Mouse (Mus musculus): ENCODE results near the gene Mettl26. TPM values are rescaled to one million over a fixed set of nuclear protein-coding genes. Genes with fewer than 3 reads are reported as not detected.

The Mettl26 gene
- polyA plus RNA-seq, 1 experiment from 2014 or later: 67.5 TPM

- WGBS: 78% methylated on average over 11 of the region's 11 CpGs
- Histone ChIP-seq H3K27me3 (replicated peaks; ENCODE audit: control insufficient read depth, insufficient read depth, low read length) (no peaks in the 10 kb centered on the region), H3K36me3 (ENCODE audit: control insufficient read depth, insufficient read depth, low read length) (peaks cover 8% of the 10 kb centered on the region), H3K27ac (ENCODE audit: low read depth, low read length) (peak overlapping the region; percentile 97), H3K9me3 (ENCODE audit: control insufficient read depth, low read length) (no peaks in the 10 kb centered on the region), H3K9ac (ENCODE audit: low read depth, low read length) (peak overlapping the region; percentile 73), H3K4me2 (ENCODE audit: low read length) (peak overlapping the region; percentile 94), H3K4me3 (ENCODE audit: low read length) (peak overlapping the region; percentile 86), H3K4me1 (ENCODE audit: control insufficient read depth, insufficient read depth, low read depth, low read length) (peaks cover 25% of the 10 kb centered on the region)
- ATAC-seq: no peak
These were observed 1.3 kb upstream of the Mettl26 start for GRCm38 (mm10) chr17:25873405-25874147.

- no peaks in the 10 kb centered on the region for H3K9me3 ChIP-seq (ENCODE audit: control insufficient read depth, low read length)
- H3K4me3 ChIP-seq (ENCODE audit: low read length): peak overlapping the region; percentile 86
- WGBS: 4% methylated on average over 14 of the region's 14 CpGs
- peak overlapping the region; percentile 73 for H3K9ac ChIP-seq (ENCODE audit: low read depth, low read length)
- peak overlapping the region; percentile 97 for H3K27ac ChIP-seq (ENCODE audit: low read depth, low read length)
- no peaks in the 10 kb centered on the region for H3K27me3 ChIP-seq (replicated peaks; ENCODE audit: control insufficient read depth, insufficient read depth, low read length)
- peak overlapping the region; percentile 94 for H3K4me2 ChIP-seq (ENCODE audit: low read length)
- peaks cover 11% of the 10 kb centered on the region for H3K36me3 ChIP-seq (ENCODE audit: control insufficient read depth, insufficient read depth, low read length)
- H3K4me1 ChIP-seq (ENCODE audit: control insufficient read depth, insufficient read depth, low read depth, low read length): peaks cover 21% of the 10 kb centered on the region
- no peak for ATAC-seq
These were observed 640 bp upstream of the Mettl26 start for GRCm38 (mm10) chr17:25874148-25874720.

GRCm38 (mm10) chr17:25875171-25876136 is 580 bp downstream of the Mettl26 start:
- Histone ChIP-seq H3K27me3 (replicated peaks; ENCODE audit: control insufficient read depth, insufficient read depth, low read length) (no peaks in the 10 kb centered on the region), H3K9me3 (ENCODE audit: control insufficient read depth, low read length) (no peaks in the 10 kb centered on the region), H3K4me2 (ENCODE audit: low read length) (peak overlapping the region; percentile 94), H3K36me3 (ENCODE audit: control insufficient read depth, insufficient read depth, low read length) (peaks cover 15% of the 10 kb centered on the region), H3K9ac (ENCODE audit: low read depth, low read length) (peak overlapping the region; percentile 93), H3K27ac (ENCODE audit: low read depth, low read length) (peak overlapping the region; percentile 97), H3K4me3 (ENCODE audit: low read length) (peak overlapping the region; percentile 86), H3K4me1 (ENCODE audit: control insufficient read depth, insufficient read depth, low read depth, low read length) (peaks cover 23% of the 10 kb centered on the region)
- ATAC-seq: peak; percentile 93
- under 1% methylated on average over 59 of the region's 59 CpGs for WGBS

GRCm38 (mm10) chr17:25876347-25876915 is 1.6 kb downstream of the Mettl26 start:
- Histone ChIP-seq H3K9ac (ENCODE audit: low read depth, low read length) (peak overlapping the region; percentile 93), H3K9me3 (ENCODE audit: control insufficient read depth, low read length) (no peaks in the 10 kb centered on the region), H3K27ac (ENCODE audit: low read depth, low read length) (peak overlapping the region; percentile 97), H3K36me3 (ENCODE audit: control insufficient read depth, insufficient read depth, low read length) (peaks cover 15% of the 10 kb centered on the region), H3K4me1 (ENCODE audit: control insufficient read depth, insufficient read depth, low read depth, low read length) (peaks cover 26% of the 10 kb centered on the region), H3K4me3 (ENCODE audit: low read length) (peak overlapping the region; percentile 86), H3K4me2 (ENCODE audit: low read length) (peak overlapping the region; percentile 94), H3K27me3 (replicated peaks; ENCODE audit: control insufficient read depth, insufficient read depth, low read length) (no peaks in the 10 kb centered on the region)
- ATAC-seq: no peak
- WGBS: 61% methylated on average over 10 of the region's 10 CpGs

GRCm38 (mm10) chr17:25877025-25877424 is 2.2 kb downstream of the Mettl26 start:
- H3K9me3 ChIP-seq (ENCODE audit: control insufficient read depth, low read length): no peaks in the 10 kb centered on the region
- no peak overlapping the region for H3K4me2 ChIP-seq (ENCODE audit: low read length)
- H3K36me3 ChIP-seq (ENCODE audit: control insufficient read depth, insufficient read depth, low read length): peaks cover 15% of the 10 kb centered on the region
- no peak for ATAC-seq
- no peak overlapping the region for H3K4me3 ChIP-seq (ENCODE audit: low read length)
- H3K4me1 ChIP-seq (ENCODE audit: control insufficient read depth, insufficient read depth, low read depth, low read length): peaks cover 26% of the 10 kb centered on the region
- H3K27me3 ChIP-seq (replicated peaks; ENCODE audit: control insufficient read depth, insufficient read depth, low read length): no peaks in the 10 kb centered on the region
- no peak overlapping the region for H3K9ac ChIP-seq (ENCODE audit: low read depth, low read length)
- no peak overlapping the region for H3K27ac ChIP-seq (ENCODE audit: low read depth, low read length)
- 92% methylated on average over 3 of the region's 3 CpGs for whole genome bisulfite sequencing

GRCm38 (mm10) chr17:25877741-25878610 is 3.1 kb downstream of the Mettl26 start:
- Histone ChIP-seq H3K27me3 (replicated peaks; ENCODE audit: control insufficient read depth, insufficient read depth, low read length) (no peaks in the 10 kb centered on the region), H3K4me2 (ENCODE audit: low read length) (no peak overlapping the region), H3K9ac (ENCODE audit: low read depth, low read length) (no peak overlapping the region), H3K9me3 (ENCODE audit: control insufficient read depth, low read length) (no peaks in the 10 kb centered on the region), H3K4me3 (ENCODE audit: low read length) (no peak overlapping the region), H3K36me3 (ENCODE audit: control insufficient read depth, insufficient read depth, low read length) (peaks cover 15% of the 10 kb centered on the region), H3K4me1 (ENCODE audit: control insufficient read depth, insufficient read depth, low read depth, low read length) (peaks cover 26% of the 10 kb centered on the region), H3K27ac (ENCODE audit: low read depth, low read length) (no peak overlapping the region)
- WGBS: 92% methylated on average over 32 of the region's 32 CpGs
- no peak for ATAC-seq

- no peaks in the 10 kb centered on the region for H3K27me3 ChIP-seq (replicated peaks; ENCODE audit: control insufficient read depth, insufficient read depth, low read length)
- H3K36me3 ChIP-seq (ENCODE audit: control insufficient read depth, insufficient read depth, low read length): peaks cover 20% of the 10 kb centered on the region
- H3K4me3 ChIP-seq (ENCODE audit: low read length): no peak overlapping the region
- ATAC-seq: no peak
- no peak overlapping the region for H3K4me2 ChIP-seq (ENCODE audit: low read length)
- WGBS: 85% methylated on average over 19 of the region's 19 CpGs
- no peaks in the 10 kb centered on the region for H3K9me3 ChIP-seq (ENCODE audit: control insufficient read depth, low read length)
- no peak overlapping the region for H3K9ac ChIP-seq (ENCODE audit: low read depth, low read length)
- H3K4me1 ChIP-seq (ENCODE audit: control insufficient read depth, insufficient read depth, low read depth, low read length): peaks cover 26% of the 10 kb centered on the region
- H3K27ac ChIP-seq (ENCODE audit: low read depth, low read length): no peak overlapping the region
These were observed 3.8 kb downstream of the Mettl26 start for GRCm38 (mm10) chr17:25878611-25879180.

- no peaks in the 10 kb centered on the region for H3K9me3 ChIP-seq (ENCODE audit: control insufficient read depth, low read length)
- peaks cover 23% of the 10 kb centered on the region for H3K36me3 ChIP-seq (ENCODE audit: control insufficient read depth, insufficient read depth, low read length)
- H3K4me3 ChIP-seq (ENCODE audit: low read length): no peak overlapping the region
- no peak for ATAC-seq
- no peak overlapping the region for H3K9ac ChIP-seq (ENCODE audit: low read depth, low read length)
- WGBS: 32% methylated on average over 4 of the region's 4 CpGs
- H3K27me3 ChIP-seq (replicated peaks; ENCODE audit: control insufficient read depth, insufficient read depth, low read length): no peaks in the 10 kb centered on the region
- H3K27ac ChIP-seq (ENCODE audit: low read depth, low read length): no peak overlapping the region
- H3K4me2 ChIP-seq (ENCODE audit: low read length): no peak overlapping the region
- H3K4me1 ChIP-seq (ENCODE audit: control insufficient read depth, insufficient read depth, low read depth, low read length): peaks cover 20% of the 10 kb centered on the region
These were observed 4.4 kb downstream of the Mettl26 start for GRCm38 (mm10) chr17:25879261-25879660.
